Mouse (Mus musculus) MEL (cell line): ENCODE results near the gene Gipr. TPM values are rescaled to one million over a fixed set of nuclear protein-coding genes. Genes with fewer than 3 reads are reported as not detected.

ENCODE experiments used
- DNase-seq: peaks from one replicate; pipeline ENCODE4 v3.0.0; 2011; ENCODE audit warnings: low read depth, low spot score
- H3K27ac ChIP-seq: 2 replicates; pipeline ENCODE4 v1.5.1; 2012; ENCODE audit warnings: low read depth, mild to moderate bottlenecking, control low read depth, low read length, moderate library complexity; ENCODE audit not compliant: control insufficient read depth
- H3K27me3 ChIP-seq, 2 experiments: fragments of 150-350 bp in 1 of 2; sonication (generic) in 1 of 2; 2 replicates each; pipeline ENCODE4 v1.6.1; 2012; ENCODE audit warnings: low read length in 2 of 2, mild to moderate bottlenecking in 2 of 2, improper control_type of control experiment in 1 of 2, moderate library complexity in 1 of 2; ENCODE audit not compliant: insufficient read depth in 2 of 2, control insufficient read depth in 1 of 2
- H3K36me3 ChIP-seq, 2 experiments: 2 replicates each; pipeline ENCODE4 v1.6.1; 2012 to 2014; ENCODE audit warnings: low read length in 2 of 2, improper control_type of control experiment in 1 of 2, inconsistent platforms in 1 of 2, mild to moderate bottlenecking in 1 of 2; ENCODE audit not compliant: insufficient read depth in 2 of 2, control insufficient read depth in 1 of 2
- H3K4me1 ChIP-seq, 2 experiments: fragments of 150-350 bp in 1 of 2; sonication (generic) in 1 of 2; 2 replicates each; pipeline ENCODE4 v1.6.1; 2012; ENCODE audit warnings: low read length in 2 of 2, improper control_type of control experiment in 1 of 2, mild to moderate bottlenecking in 1 of 2; ENCODE audit not compliant: insufficient read depth in 2 of 2, control insufficient read depth in 1 of 2
- H3K4me3 ChIP-seq, 2 experiments: fragments of 150-350 bp in 1 of 2; sonication (generic) in 1 of 2; 2 replicates each; pipeline ENCODE4 v1.5.1; 2012; ENCODE audit warnings: low read depth in 2 of 2, low read length in 2 of 2, mild to moderate bottlenecking in 2 of 2, moderate library complexity in 2 of 2, control low read depth in 1 of 2, improper control_type of control experiment in 1 of 2; ENCODE audit not compliant: control insufficient read depth in 1 of 2, insufficient read depth in 1 of 2
- H3K79me2 ChIP-seq: 2 replicates; pipeline ENCODE4 v1.6.1; 2012; ENCODE audit warnings: mild to moderate bottlenecking, low read length, moderate library complexity; ENCODE audit not compliant: control insufficient read depth, poor library complexity, insufficient read depth
- H3K9ac ChIP-seq: 2 replicates; pipeline ENCODE4 v1.6.1; 2012; ENCODE audit warnings: low read depth, mild to moderate bottlenecking, control low read depth, low read length, moderate library complexity; ENCODE audit not compliant: control insufficient read depth, poor library complexity, severe bottlenecking
- H3K9me3 ChIP-seq: fragments of 150-350 bp; sonication (generic); replicated peaks from 2 replicates; pipeline ENCODE4 v1.6.1; 2012; ENCODE audit warnings: mild to moderate bottlenecking, low read length, improper control_type of control experiment, moderate library complexity; ENCODE audit not compliant: insufficient read depth
- BHLHE40 ChIP-seq: IDR thresholded peaks from 2 replicates; pipeline ENCODE4 v1.6.1; 2012; ENCODE audit warnings: low read depth, mild to moderate bottlenecking, inconsistent platforms, low read length, improper control_type of control experiment, borderline replicate concordance
- CHD1 ChIP-seq: IDR thresholded peaks from 2 replicates; pipeline ENCODE4 v1.6.1; 2012; ENCODE audit warnings: low read depth, mild to moderate bottlenecking, inconsistent platforms, low read length, improper control_type of control experiment
- GATA1 ChIP-seq: IDR thresholded peaks from 2 replicates; pipeline ENCODE4 v1.6.1; 2011; ENCODE audit warnings: low read depth, low read length, improper control_type of control experiment
- HCFC1 ChIP-seq: IDR thresholded peaks from 2 replicates; pipeline ENCODE4 v1.6.1; 2012; ENCODE audit warnings: low read depth, mild to moderate bottlenecking, inconsistent platforms, low read length, improper control_type of control experiment, moderate library complexity
- MAZ ChIP-seq: IDR thresholded peaks from 2 replicates; pipeline ENCODE4 v1.6.1; 2012; ENCODE audit warnings: low read depth, mild to moderate bottlenecking, inconsistent platforms, low read length, improper control_type of control experiment
- POLR2A ChIP-seq, 2 experiments: IDR thresholded peaks; 2 replicates each; pipeline ENCODE4 v1.6.1; 2011 to 2012; ENCODE audit warnings: low read length in 2 of 2, mild to moderate bottlenecking in 2 of 2, control low read depth in 1 of 2, improper control_type of control experiment in 1 of 2, low read depth in 1 of 2, moderate library complexity in 1 of 2; ENCODE audit not compliant: control insufficient read depth in 1 of 2, insufficient read depth in 1 of 2, poor library complexity in 1 of 2
- SIN3A ChIP-seq: IDR thresholded peaks from 2 replicates; pipeline ENCODE4 v1.6.1; 2012; ENCODE audit warnings: low read length, improper control_type of control experiment, inconsistent platforms
- TBP ChIP-seq: IDR thresholded peaks from 2 replicates; pipeline ENCODE4 v1.8.0; 2011; ENCODE audit warnings: low read depth, low read length, improper control_type of control experiment
- USF1 ChIP-seq: IDR thresholded peaks from 2 replicates; pipeline ENCODE4 v1.6.1; 2014; ENCODE audit warnings: low read depth, mild to moderate bottlenecking, inconsistent platforms, low read length, improper control_type of control experiment, moderate library complexity
- polyA plus RNA-seq, 2 experiments: library from polyadenylated mRNA; stranded (reverse) in 1 of 2; unstranded in 1 of 2; fragments of >175 nt in 1 of 2; fragments of >200 nt in 1 of 2; gene quantifications; 2 replicates each; pipeline versions ENCODE4 v1.2.1 to v1.2.4; 2012; ENCODE audit warnings: low replicate concordance in 2 of 2, low read depth in 1 of 2; ENCODE audit not compliant: insufficient read length in 2 of 2, insufficient read depth in 1 of 2, missing spikeins in 1 of 2
- total RNA-seq: library from RNA; depleted of rRNA; stranded (reverse); fragments of 300-350 nt; gene quantifications from 2 replicates; pipeline ENCODE4 v1.2.3, GENCODE M21; 2012

The Gipr gene
- total and polyA plus RNA-seq, 3 experiments, result 0.65 to 2.1 TPM; not detected in 1

- TF ChIP-seq BHLHE40 (no peak), SIN3A (no peak), USF1 (no peak), HCFC1 (no peak), MAZ (no peak), CHD1 (no peak), POLR2A (IDR thresholded peaks at IDR 0.05; ENCODE audit: control insufficient read depth in 1 of 2, insufficient read depth in 1 of 2, low read depth in 1 of 2, low read length in 2 of 2, poor library complexity in 1 of 2) (no peak)
- no peak for DNase-seq
- peak overlapping the region in 1 of 2 experiments; percentile 23; a peak in 2 of 4 replicates for H3K4me3 ChIP-seq
- H3K27me3 ChIP-seq, result no peaks in the 10 kb centered on the region
- H3K9me3 ChIP-seq, result no peaks in the 10 kb centered on the region
- H3K27ac ChIP-seq, result no peak overlapping the region
- peaks cover 0 to 11% of the 10 kb centered on the region in 2 experiments; a peak in 2 of 4 replicates for H3K36me3 ChIP-seq
- H3K79me2 ChIP-seq, result peaks cover 16% of the 10 kb centered on the region
- H3K9ac ChIP-seq, result 0 out of 2 replicates have a peak overlapping the region, but pooled peaks have one; percentile 22
- peaks cover 2 to 9% of the 10 kb centered on the region in 2 experiments; a peak in 3 of 4 replicates for H3K4me1 ChIP-seq
Observed at GRCm38 (mm10) chr7:19119083-19119482, 46.8 kb downstream of the Gipr start.

DNA sequence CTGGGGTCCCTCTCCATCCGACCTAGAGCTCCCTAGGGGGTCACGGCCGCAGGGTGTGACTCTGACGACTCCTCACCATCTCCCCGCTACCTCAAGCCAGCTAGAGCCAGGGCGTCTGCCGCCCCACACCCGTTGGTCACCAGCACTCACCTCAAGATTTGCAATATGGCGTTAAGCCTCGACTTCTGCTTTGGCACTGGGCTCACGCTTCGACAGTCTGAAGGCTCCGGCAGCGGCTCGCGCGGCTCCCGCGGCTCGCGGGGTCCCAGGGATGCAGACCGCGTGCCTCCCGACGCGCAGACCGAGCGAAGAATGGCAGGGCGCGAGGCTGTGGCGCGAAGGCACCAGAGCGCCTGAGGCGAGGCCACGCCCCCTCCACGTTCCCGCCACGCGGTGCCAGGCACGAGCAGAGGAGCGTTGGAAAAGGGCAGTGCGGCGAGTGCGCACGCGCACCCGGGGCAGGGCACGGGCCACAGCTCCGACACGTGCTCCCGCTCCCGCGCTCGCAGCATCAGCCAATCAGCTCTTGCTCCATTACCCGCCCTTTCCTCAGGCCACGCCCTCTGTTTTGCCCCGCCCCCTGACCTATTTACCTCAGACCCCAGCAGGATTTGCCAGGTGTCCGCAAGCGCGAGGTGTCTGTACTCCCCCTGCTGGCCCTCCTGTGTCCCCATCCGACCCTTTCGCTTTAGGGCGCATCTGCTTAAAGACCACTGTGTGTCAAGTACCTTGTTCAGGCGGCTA lies 47.7 kb downstream of the Gipr start, which contains the start of gene Gm4969:
TSS of gene Gm4969 (minus strand) at position 341 of the 744 bp plus-strand sequence.
- no peaks in the 10 kb centered on the region for H3K9me3 ChIP-seq
- peaks cover 16% of the 10 kb centered on the region for H3K79me2 ChIP-seq
- TF ChIP-seq MAZ, result no peak
- H3K4me1 ChIP-seq, result peaks cover 2 to 9% of the 10 kb centered on the region in 2 experiments; a peak in 3 of 4 replicates
- H3K9ac ChIP-seq, result 0 out of 2 replicates have a peak within 1 kb of the TSS, but pooled peaks have one; percentile 22
- no peak for DNase-seq
- peaks cover 0 to 11% of the 10 kb centered on the region in 2 experiments; a peak in 2 of 4 replicates for H3K36me3 ChIP-seq
- no peaks in the 10 kb centered on the region for H3K27me3 ChIP-seq
- no peak within 1 kb of the TSS for H3K4me3 ChIP-seq
- H3K27ac ChIP-seq, result no peak within 1 kb of the TSS

DNA sequence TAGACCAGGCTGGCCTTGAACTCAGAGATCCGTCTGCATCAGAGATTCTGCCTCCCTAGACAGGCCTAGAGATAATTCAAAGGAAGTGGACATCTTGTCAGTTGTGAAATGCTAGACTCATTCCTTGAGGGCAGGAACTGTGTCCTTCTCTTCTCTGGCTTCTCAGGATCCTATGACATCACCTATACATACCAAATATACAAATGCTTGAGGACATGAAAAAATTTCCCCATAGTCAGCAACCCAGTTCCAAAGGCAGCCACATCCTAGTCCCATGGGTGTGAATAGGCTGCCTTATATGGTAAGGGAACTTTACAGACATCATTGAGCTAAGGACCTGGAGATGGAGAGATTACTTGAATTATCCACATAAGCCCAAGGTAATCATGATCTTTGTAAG lies 56.4 kb downstream of the Gipr start:
- Histone ChIP-seq H3K4me3 (no peak overlapping the region), H3K27ac (no peak overlapping the region), H3K9me3 (no peaks in the 10 kb centered on the region), H3K36me3 (peaks cover 0 to 2% of the 10 kb centered on the region in 2 experiments; a peak in 1 of 4 replicates), H3K79me2 (no peaks in the 10 kb centered on the region), H3K4me1 (peaks cover 0 to 3% of the 10 kb centered on the region in 2 experiments; a peak in 2 of 4 replicates), H3K27me3 (peaks cover 0 to 3% of the 10 kb centered on the region in 2 experiments; a peak in 1 of 4 replicates), H3K9ac (no peak overlapping the region)
- DNase-seq, result no peak
- TF ChIP-seq TBP, result no peak
- TF ChIP-seq GATA1, result no peak
